In the genomic region with DNA sequence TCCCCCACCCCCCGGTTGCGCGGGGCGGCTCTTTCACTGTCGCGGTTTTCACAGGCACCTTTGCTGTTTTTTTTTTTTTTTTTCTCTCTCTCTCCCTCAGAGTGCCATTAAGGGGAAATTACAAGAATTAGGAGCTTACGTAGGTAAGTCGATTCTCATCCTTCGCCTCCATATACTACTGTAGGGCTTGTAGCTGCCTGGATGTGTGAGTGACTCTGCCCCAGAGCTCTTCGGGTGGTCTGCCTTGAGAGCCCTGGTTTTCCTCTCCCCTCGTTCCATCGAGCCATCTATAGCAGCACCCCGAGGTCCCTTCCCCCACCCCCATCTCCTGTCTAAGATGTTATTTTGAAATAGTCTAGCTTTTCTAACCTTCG, we compare ENCODE assay signal across 8 mouse cellular contexts. TPM values are rescaled to one million over a fixed set of nuclear protein-coding genes. Genes with fewer than 3 reads are reported as not detected.
DNase-seq lines count a peak whose midpoint lies in the region; ATAC-seq and TF ChIP-seq lines count a peak whose summit lies in the region.

No protein-coding gene starts in this region.

- peak overlapping the region; percentile 68 for H3K4me3 ChIP-seq in lung, adult 2 months (replicated peaks; ENCODE audit: extremely low read depth, low read depth, low read length)
- H3K4me3 ChIP-seq in forebrain, embryonic 14.5 days (ENCODE audit: low read depth, low read length): peak overlapping the region; percentile 91
- peak overlapping the region; percentile 88 for H3K4me3 ChIP-seq in liver, embryonic 12.5 days
- H3K4me3 ChIP-seq in stomach, embryonic 16.5 days (replicated peaks; ENCODE audit: low read length): peak overlapping the region; percentile 90

- H3K27ac ChIP-seq in forebrain, embryonic 14.5 days (ENCODE audit: low read depth, low read length): peak overlapping the region; percentile 90
- peak overlapping the region; percentile 91 for H3K27ac ChIP-seq in liver, embryonic 12.5 days
- H3K27ac ChIP-seq in stomach, embryonic 16.5 days (ENCODE audit: low read length): peak overlapping the region; percentile 91

- 0 out of 2 replicates have a peak, but pooled peaks cover 6% of the 10 kb centered on the region for H3K36me3 ChIP-seq in forebrain, embryonic 14.5 days (ENCODE audit: control insufficient read depth, insufficient read depth, low read length)
- H3K36me3 ChIP-seq in liver, embryonic 12.5 days: peaks cover 7% of the 10 kb centered on the region; the same call in 1 of the 2 replicates
- no peaks in the 10 kb centered on the region for H3K36me3 ChIP-seq in stomach, embryonic 16.5 days (ENCODE audit: control insufficient read depth, insufficient read depth, low read length)

- no peak for TF ChIP-seq CTCF in lung, adult 2 months (IDR thresholded peaks at IDR 0.05; ENCODE audit: insufficient read depth, low read length)

- no peak for DNase-seq in lung, adult 2 months
- no peak for DNase-seq in lung, postnatal 14 days
- DNase-seq in adrenal gland, postnatal 25 days: peak; percentile 6
- peak; percentile 50 for DNase-seq in forebrain, embryonic 14.5 days (ENCODE audit: low spot score)
- no peak for DNase-seq in urinary bladder, postnatal 25 days (ENCODE audit: low spot score)
- no peak for DNase-seq in right cerebral cortex, postnatal 36 days (ENCODE audit: low spot score in 2 of 2)

- no peaks in the 10 kb centered on the region for H3K4me1 ChIP-seq in lung, adult 2 months (ENCODE audit: control insufficient read depth, insufficient read depth, low read length)
- peaks cover 14% of the 10 kb centered on the region for H3K4me1 ChIP-seq in forebrain, embryonic 14.5 days (ENCODE audit: control insufficient read depth, insufficient read depth, low read length)
- peaks cover 34% of the 10 kb centered on the region for H3K4me1 ChIP-seq in liver, embryonic 12.5 days
- H3K4me1 ChIP-seq in stomach, embryonic 16.5 days (ENCODE audit: control insufficient read depth, insufficient read depth, low read length): peaks cover 13% of the 10 kb centered on the region

- H3K9ac ChIP-seq in forebrain, embryonic 14.5 days (ENCODE audit: low read length): peak overlapping the region; percentile 94
- peak overlapping the region; percentile 92 for H3K9ac ChIP-seq in liver, embryonic 12.5 days
- H3K9ac ChIP-seq in stomach, embryonic 16.5 days (ENCODE audit: low read length): peak overlapping the region; percentile 92

- peak overlapping the region; percentile 84 for H3K4me2 ChIP-seq in forebrain, embryonic 14.5 days (ENCODE audit: low read length)
- peak overlapping the region; percentile 81 for H3K4me2 ChIP-seq in liver, embryonic 12.5 days
- peak overlapping the region; percentile 75 for H3K4me2 ChIP-seq in stomach, embryonic 16.5 days (ENCODE audit: low read depth, low read length)

- ATAC-seq in forebrain, embryonic 14.5 days: peak; percentile 56; the same call in 1 of the 2 replicates
- ATAC-seq in liver, embryonic 12.5 days: peak; percentile 38
- ATAC-seq in stomach, embryonic 16.5 days (ENCODE audit: insufficient read depth, low FRiP score): 0 out of 2 replicates have a peak, but pooled peaks have one; percentile 11

- no peaks in the 10 kb centered on the region for H3K9me3 ChIP-seq in forebrain, embryonic 14.5 days (replicated peaks; ENCODE audit: control insufficient read depth, low read length)
- no peaks in the 10 kb centered on the region for H3K9me3 ChIP-seq in liver, embryonic 12.5 days (replicated peaks)
- no peaks in the 10 kb centered on the region for H3K9me3 ChIP-seq in stomach, embryonic 16.5 days (replicated peaks; ENCODE audit: control insufficient read depth, low read length)

- TF ChIP-seq POLR2A in lung, adult 2 months (IDR thresholded peaks at IDR 0.05; ENCODE audit: borderline replicate concordance, extremely low read depth, low read depth, low read length): no peak

- WGBS in lung, adult 2 months: under 1% methylated on average over 14 of the region's 14 CpGs
- WGBS in forebrain, embryonic 14.5 days: 3% methylated on average over 9 of the region's 14 CpGs
- 2% methylated on average over 14 of the region's 14 CpGs for WGBS in liver, embryonic 12.5 days (ENCODE audit: insufficient replicate concordance)
- WGBS in stomach, embryonic 16.5 days: under 1% methylated on average over 14 of the region's 14 CpGs

- H3K27me3 ChIP-seq in forebrain, embryonic 14.5 days (replicated peaks; ENCODE audit: control insufficient read depth, insufficient read depth, low read length): no peaks in the 10 kb centered on the region
- H3K27me3 ChIP-seq in liver, embryonic 12.5 days (replicated peaks): peaks cover 3% of the 10 kb centered on the region
- no peaks in the 10 kb centered on the region for H3K27me3 ChIP-seq in stomach, embryonic 16.5 days (ENCODE audit: control insufficient read depth, insufficient read depth, low read length)

RNA-seq across cellular contexts. Expression of a gene that starts 0.6 kb away (rescaled TPM):
- polyA plus RNA-seq in lung, adult 2 months (2012; rRNA removed): 34.5 and 48.0 TPM in 2 replicates
- 90.7 and 130 TPM in 2 replicates for total RNA-seq in adrenal gland, postnatal 25 days (2021)
- polyA plus RNA-seq in forebrain, embryonic 14.5 days (2014; fragmentation: Nextera tagmentation; extraction: Ambion mirVana): 126 and 131 TPM in 2 replicates
- polyA plus RNA-seq in liver, embryonic 12.5 days (2016; fragmentation: Nextera tagmentation; extraction: Ambion mirVana): 65.4 and 67.9 TPM in 2 replicates
- polyA plus RNA-seq in stomach, embryonic 16.5 days (2015; fragmentation: Nextera tagmentation; extraction: Ambion mirVana): 89.8 and 97.5 TPM in 2 replicates

RNA-seq across cellular contexts. Expression of a gene that starts 10.2 kb away (rescaled TPM):
- 29.0 and 38.6 TPM in 2 replicates for polyA plus RNA-seq in lung, adult 2 months (2012; rRNA removed)
- total RNA-seq in adrenal gland, postnatal 25 days (2021): 20.8 and 24.0 TPM in 2 replicates
- 3.2 and 4.8 TPM in 2 replicates for polyA plus RNA-seq in forebrain, embryonic 14.5 days (2014; fragmentation: Nextera tagmentation; extraction: Ambion mirVana)
- 2.4 and 2.8 TPM in 2 replicates for polyA plus RNA-seq in liver, embryonic 12.5 days (2016; fragmentation: Nextera tagmentation; extraction: Ambion mirVana)
- 7.6 and 9.0 TPM in 2 replicates for polyA plus RNA-seq in stomach, embryonic 16.5 days (2015; fragmentation: Nextera tagmentation; extraction: Ambion mirVana)

Comparison
In these comparisons a context has a peak if more than half of its experiments do, and no peak if none do; other contexts are left out.
1. DNase-seq: peak in adrenal gland, postnatal 25 days (single experiment) and forebrain, embryonic 14.5 days (single experiment); none in lung, adult 2 months (single experiment), lung, postnatal 14 days (single experiment), urinary bladder, postnatal 25 days (single experiment) and right cerebral cortex, postnatal 36 days (0 of 2).
2. Peak in every context shown above with its lines, with median percentiles within 50 percentile points of each other: H3K4me3 ChIP-seq, ATAC-seq, H3K27ac ChIP-seq, H3K4me2 ChIP-seq and H3K9ac ChIP-seq.